Mouse (Mus musculus): ENCODE results near the gene Sprr2b.
"Not testable (repeated sequence)": the region's sequence is repeated elsewhere in the genome, so short reads cannot be mapped to it uniquely, and the experiment has no call there.

Gene Sprr2b

GRCm38 (mm10) chr3:92316320-92316719, at the start of gene Sprr2b:
TSS of gene Sprr2b (plus strand) at chr3:92316620.
- Histone ChIP-seq H3K4me3 (replicated peaks; ENCODE audit: low read length) (no peak within 1 kb of the TSS), H3K9me3 (ENCODE audit: low read length) (no peaks in the 10 kb centered on the region)
- TF ChIP-seq CTCF (conservative IDR thresholded peaks at IDR 0.05; ENCODE audit: low read length) (no peak), POU5F1 (IDR thresholded peaks at IDR 0.05; ENCODE audit: borderline replicate concordance, low read length) (no peak), NANOG (IDR thresholded peaks at IDR 0.05; ENCODE audit: borderline replicate concordance, low read length) (no peak)

GRCm38 (mm10) chr3:92271414-92271985, 44.9 kb upstream of the Sprr2b start:
- H3K36me3 ChIP-seq (ENCODE audit: insufficient read depth, low read length): not testable (repeated sequence)

More at GRCm38 (mm10) chr3:92316320-92316719, at the start of gene Sprr2b:
- Histone ChIP-seq H3K27me3 (ENCODE audit: insufficient read depth, low read length) (no peaks in the 10 kb centered on the region), H3K36me3 (ENCODE audit: insufficient read depth, low read length) (no peaks in the 10 kb centered on the region), H3K4me1 (replicated peaks; ENCODE audit: low read depth, low read length) (peaks cover 16% of the 10 kb centered on the region)

GRCm38 (mm10) chr3:92273504-92273903, 42.9 kb upstream of the Sprr2b start:
- not testable (repeated sequence) for H3K36me3 ChIP-seq (ENCODE audit: insufficient read depth, low read length); H3K27me3 ChIP-seq (ENCODE audit: insufficient read depth, low read length); H3K9me3 ChIP-seq (ENCODE audit: low read length); H3K4me1 ChIP-seq (replicated peaks; ENCODE audit: low read depth, low read length); H3K4me3 ChIP-seq (replicated peaks; ENCODE audit: low read length)

More at GRCm38 (mm10) chr3:92271414-92271985, 44.9 kb upstream of the Sprr2b start:
- not testable (repeated sequence) for H3K27me3 ChIP-seq (ENCODE audit: insufficient read depth, low read length); H3K4me3 ChIP-seq (replicated peaks; ENCODE audit: low read length); H3K4me1 ChIP-seq (replicated peaks; ENCODE audit: low read depth, low read length); H3K9me3 ChIP-seq (ENCODE audit: low read length)

GRCm38 (mm10) chr3:92274018-92274417, 42.4 kb upstream of the Sprr2b start:
- H3K36me3 ChIP-seq (ENCODE audit: insufficient read depth, low read length); H3K27me3 ChIP-seq (ENCODE audit: insufficient read depth, low read length); H3K9me3 ChIP-seq (ENCODE audit: low read length); H3K4me1 ChIP-seq (replicated peaks; ENCODE audit: low read depth, low read length); H3K4me3 ChIP-seq (replicated peaks; ENCODE audit: low read length): not testable (repeated sequence)

- not testable (repeated sequence) for H3K9me3 ChIP-seq (ENCODE audit: low read length); H3K27me3 ChIP-seq (ENCODE audit: insufficient read depth, low read length); H3K4me3 ChIP-seq (replicated peaks; ENCODE audit: low read length); H3K4me1 ChIP-seq (replicated peaks; ENCODE audit: low read depth, low read length); H3K36me3 ChIP-seq (ENCODE audit: insufficient read depth, low read length)
Observed at GRCm38 (mm10) chr3:92279663-92280062, 36.8 kb upstream of the Sprr2b start.

GRCm38 (mm10) chr3:92280963-92281606, 35.3 kb upstream of the Sprr2b start:
- H3K36me3 ChIP-seq (ENCODE audit: insufficient read depth, low read length); H3K4me3 ChIP-seq (replicated peaks; ENCODE audit: low read length); H3K9me3 ChIP-seq (ENCODE audit: low read length); H3K27me3 ChIP-seq (ENCODE audit: insufficient read depth, low read length); H3K4me1 ChIP-seq (replicated peaks; ENCODE audit: low read depth, low read length): not testable (repeated sequence)

GRCm38 (mm10) chr3:92285101-92285500, 31.3 kb upstream of the Sprr2b start, which contains the start of gene Sprr2a3:
TSS of gene Sprr2a3 (plus strand) at chr3:92285417.
- H3K9me3 ChIP-seq (ENCODE audit: low read length); H3K4me3 ChIP-seq (replicated peaks; ENCODE audit: low read length); H3K27me3 ChIP-seq (ENCODE audit: insufficient read depth, low read length); H3K4me1 ChIP-seq (replicated peaks; ENCODE audit: low read depth, low read length); H3K36me3 ChIP-seq (ENCODE audit: insufficient read depth, low read length): not testable (repeated sequence)

- H3K36me3 ChIP-seq (ENCODE audit: insufficient read depth, low read length); H3K27me3 ChIP-seq (ENCODE audit: insufficient read depth, low read length): not testable (repeated sequence)
Observed at GRCm38 (mm10) chr3:92288489-92288888, 27.9 kb upstream of the Sprr2b start.

GRCm38 (mm10) chr3:92307406-92307805, 9.0 kb upstream of the Sprr2b start:
- no peaks in the 10 kb centered on the region for H3K4me1 ChIP-seq (replicated peaks; ENCODE audit: low read depth, low read length)
- H3K9me3 ChIP-seq (ENCODE audit: low read length): no peaks in the 10 kb centered on the region
- TF ChIP-seq CTCF (conservative IDR thresholded peaks at IDR 0.05; ENCODE audit: low read length) (no peak), POU5F1 (IDR thresholded peaks at IDR 0.05; ENCODE audit: borderline replicate concordance, low read length) (no peak), NANOG (IDR thresholded peaks at IDR 0.05; ENCODE audit: borderline replicate concordance, low read length) (no peak)
- no peaks in the 10 kb centered on the region for H3K27me3 ChIP-seq (ENCODE audit: insufficient read depth, low read length)
- no peaks in the 10 kb centered on the region for H3K36me3 ChIP-seq (ENCODE audit: insufficient read depth, low read length)
- no peak overlapping the region for H3K4me3 ChIP-seq (replicated peaks; ENCODE audit: low read length)

More at GRCm38 (mm10) chr3:92288489-92288888, 27.9 kb upstream of the Sprr2b start:
- H3K9me3 ChIP-seq (ENCODE audit: low read length); H3K4me3 ChIP-seq (replicated peaks; ENCODE audit: low read length); H3K4me1 ChIP-seq (replicated peaks; ENCODE audit: low read depth, low read length): not testable (repeated sequence)

GRCm38 (mm10) chr3:92317384-92317783, 964 bp downstream of the Sprr2b start:
- Histone ChIP-seq H3K4me1 (replicated peaks; ENCODE audit: low read depth, low read length) (peaks cover 16% of the 10 kb centered on the region), H3K27me3 (ENCODE audit: insufficient read depth, low read length) (no peaks in the 10 kb centered on the region), H3K36me3 (ENCODE audit: insufficient read depth, low read length) (no peaks in the 10 kb centered on the region), H3K9me3 (ENCODE audit: low read length) (no peaks in the 10 kb centered on the region), H3K4me3 (replicated peaks; ENCODE audit: low read length) (no peak overlapping the region)
- TF ChIP-seq CTCF (conservative IDR thresholded peaks at IDR 0.05; ENCODE audit: low read length) (no peak), POU5F1 (IDR thresholded peaks at IDR 0.05; ENCODE audit: borderline replicate concordance, low read length) (no peak), NANOG (IDR thresholded peaks at IDR 0.05; ENCODE audit: borderline replicate concordance, low read length) (no peak)

All from E14TG2a.4 (cell line).